Mouse (Mus musculus) limb, embryonic 14.5 days (tissue): ENCODE data around the gene Gpnmb. TPM values are rescaled to one million over a fixed set of nuclear protein-coding genes. Genes with fewer than 3 reads are reported as not detected.

Source experiments
- ATAC-seq: fragments of 200-750 bp; cut with Nextera tagmentation; 2 replicates; pipeline ENCODE4 v1.8.0; 2017; ENCODE audit warnings: low read depth, moderate number of reproducible peaks, moderate TSS enrichment; ENCODE audit not compliant: low FRiP score
- DNase-seq: peaks from one replicate; pipeline ENCODE4 v3.0.0-alpha.2; 2015; ENCODE audit warnings: low spot score
- H3K27ac ChIP-seq: fragments of 300-500 bp; sonication (generic); replicated peaks from 2 replicates; pipeline ENCODE4 v1.5.1; 2014; ENCODE audit warnings: low read depth, mild to moderate bottlenecking, low read length, moderate library complexity, mixed read lengths
- H3K27me3 ChIP-seq: fragments of 300-500 bp; sonication (generic); 2 replicates; pipeline ENCODE4 v1.6.1; 2014; ENCODE audit warnings: low read length, mixed read lengths; ENCODE audit not compliant: control insufficient read depth, insufficient read depth
- H3K36me3 ChIP-seq: fragments of 300-500 bp; sonication (generic); 2 replicates; pipeline ENCODE4 v1.6.1; 2014; ENCODE audit warnings: mild to moderate bottlenecking, low read length, moderate library complexity, mixed read lengths; ENCODE audit not compliant: control insufficient read depth, insufficient read depth
- H3K4me1 ChIP-seq: fragments of 300-500 bp; sonication (generic); 2 replicates; pipeline ENCODE4 v1.6.1; 2014; ENCODE audit warnings: antibody characterized with exemption, low read length, mixed read lengths; ENCODE audit not compliant: control insufficient read depth, insufficient read depth
- H3K4me2 ChIP-seq: fragments of 300-500 bp; sonication (generic); replicated peaks from 2 replicates; pipeline ENCODE4 v1.6.1; 2014; ENCODE audit warnings: low read depth, mild to moderate bottlenecking, low read length, moderate library complexity; ENCODE audit not compliant: severe bottlenecking
- H3K4me3 ChIP-seq: fragments of 300-500 bp; sonication (generic); replicated peaks from 2 replicates; pipeline ENCODE4 v1.5.1; 2014; ENCODE audit warnings: low read length
- H3K9ac ChIP-seq: fragments of 300-500 bp; sonication (generic); 2 replicates; pipeline ENCODE4 v1.6.1; 2014; ENCODE audit warnings: mild to moderate bottlenecking, low read depth, low read length, moderate library complexity; ENCODE audit not compliant: severe bottlenecking
- H3K9me3 ChIP-seq: fragments of 300-500 bp; sonication (generic); 2 replicates; pipeline ENCODE4 v1.6.1; 2016; ENCODE audit warnings: low read length; ENCODE audit not compliant: control insufficient read depth
- POLR2A ChIP-seq: fragments of 200-500 bp; IDR thresholded peaks from 2 replicates; pipeline ENCODE4 v1.8.0; 2012; ENCODE audit warnings: inconsistent platforms, mild to moderate bottlenecking, moderate library complexity, borderline replicate concordance; ENCODE audit not compliant: insufficient read depth, insufficient read length; ENCODE audit errors: extremely low read depth
- WGBS: fragments of 180-500 bp; shearing (Covaris S2); extraction: QIAGEN DNeasy Blood & Tissue Kit; methylation state at CpG from one replicate; pipeline ENCODE4 v1.1.7; 2014; 5-methylcytosine and 5-hydroxymethylcytosine counted together
- polyA plus RNA-seq, 2 experiments: library from polyadenylated mRNA; depleted of rRNA in 1 of 2; stranded (reverse) in 1 of 2; unstranded in 1 of 2; fragments of >200 nt; fragmentation: Nextera tagmentation in 1 of 2; extraction: Ambion mirVana in 1 of 2; gene quantifications; 2 replicates each; pipeline versions ENCODE4 v1.2.1 to v1.2.3; 2012 to 2014

Gpnmb gene
- polyA plus RNA-seq, 2 experiments = 1.3 to 2.7 TPM

DNA sequence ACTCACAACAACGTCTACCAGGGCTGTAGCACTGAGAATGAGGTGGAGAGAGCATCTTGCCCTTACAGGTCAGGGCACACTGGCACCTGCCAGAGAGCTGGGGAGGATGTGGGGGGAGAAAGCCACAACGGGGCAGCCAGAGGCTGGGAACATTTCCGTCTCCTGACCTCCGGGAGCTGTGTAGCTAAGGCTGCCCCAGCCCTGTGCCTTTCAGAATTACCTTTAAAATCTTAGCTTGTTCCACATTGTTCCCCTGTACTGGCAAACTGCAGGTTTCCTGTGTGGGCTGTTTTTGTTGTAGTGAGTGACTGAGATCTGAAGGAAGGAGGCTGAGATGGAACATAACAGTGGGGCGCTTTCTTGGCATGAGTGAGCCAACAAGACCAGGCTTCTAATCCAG lies 15.8 kb downstream of the Gpnmb start:
- no peaks in the 10 kb centered on the region for H3K4me1 ChIP-seq
- no peak overlapping the region for H3K4me2 ChIP-seq
- 69% methylated on average over 5 of the region's 5 CpGs for WGBS
- H3K27me3 ChIP-seq = no peaks in the 10 kb centered on the region
- no peak for DNase-seq
- no peaks in the 10 kb centered on the region for H3K36me3 ChIP-seq
- TF ChIP-seq POLR2A = no peak
- H3K4me3 ChIP-seq = no peak overlapping the region
- no peak for ATAC-seq
- H3K27ac ChIP-seq = no peak overlapping the region
- H3K9ac ChIP-seq = no peak overlapping the region
- no peaks in the 10 kb centered on the region for H3K9me3 ChIP-seq

DNA sequence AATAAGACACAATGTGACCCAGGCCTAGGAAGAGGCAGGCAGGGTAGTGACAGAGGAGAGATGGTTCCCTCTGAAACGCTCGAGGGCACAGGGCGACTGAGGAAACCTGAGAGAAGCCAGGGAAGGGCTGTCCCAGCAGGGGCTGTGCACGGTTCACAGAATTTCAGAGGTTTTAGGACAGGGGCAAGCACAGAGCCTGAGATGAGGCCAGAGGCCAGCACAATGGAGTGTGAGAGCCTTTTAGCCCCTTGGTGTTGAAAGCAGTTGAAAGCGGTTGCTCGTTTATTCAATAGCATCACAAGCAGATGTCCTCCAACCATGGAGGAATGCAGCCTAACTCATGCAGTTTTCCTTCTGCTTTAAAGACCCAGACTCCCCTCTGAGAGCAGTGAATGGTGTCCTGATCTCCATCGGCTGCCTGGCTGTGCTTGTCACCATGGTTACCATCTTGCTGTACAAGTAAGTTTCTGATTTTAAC lies 18.9 kb downstream of the Gpnmb start:
- no peak overlapping the region for H3K9ac ChIP-seq
- peak; percentile 30 for DNase-seq
- peak; percentile 73; the same call in 1 of the 2 replicates for ATAC-seq
- 14% methylated on average over 7 of the region's 7 CpGs for WGBS
- no peak overlapping the region for H3K4me2 ChIP-seq
- no peak overlapping the region for H3K27ac ChIP-seq
- no peaks in the 10 kb centered on the region for H3K36me3 ChIP-seq
- no peaks in the 10 kb centered on the region for H3K27me3 ChIP-seq
- H3K4me1 ChIP-seq = no peaks in the 10 kb centered on the region
- no peak overlapping the region for H3K4me3 ChIP-seq
- TF ChIP-seq POLR2A = no peak
- no peaks in the 10 kb centered on the region for H3K9me3 ChIP-seq

DNA sequence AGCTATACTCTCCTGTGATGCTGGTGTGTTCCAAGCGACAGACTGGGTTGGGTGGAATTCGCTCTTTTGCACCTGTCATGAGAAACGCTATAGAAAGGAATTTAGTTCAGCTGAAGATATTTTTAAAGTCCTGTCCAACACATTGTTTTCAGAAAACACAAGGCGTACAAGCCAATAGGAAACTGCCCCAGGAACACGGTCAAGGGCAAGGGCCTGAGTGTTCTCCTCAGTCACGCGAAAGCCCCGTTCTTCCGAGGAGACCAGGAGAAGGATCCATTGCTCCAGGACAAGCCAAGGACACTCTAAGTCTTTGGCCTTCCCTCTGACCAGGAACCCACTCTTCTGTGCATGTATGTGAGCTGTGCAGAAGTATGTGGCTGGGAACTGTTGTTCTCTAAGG lies 19.7 kb downstream of the Gpnmb start:
- Histone ChIP-seq H3K27me3 (no peaks in the 10 kb centered on the region), H3K9ac (no peak overlapping the region), H3K36me3 (no peaks in the 10 kb centered on the region), H3K9me3 (no peaks in the 10 kb centered on the region), H3K4me1 (no peaks in the 10 kb centered on the region), H3K4me2 (no peak overlapping the region), H3K4me3 (no peak overlapping the region), H3K27ac (no peak overlapping the region)
- DNase-seq = no peak
- no peak for TF ChIP-seq POLR2A
- ATAC-seq = no peak
- 64% methylated on average over 9 of the region's 9 CpGs for WGBS

DNA sequence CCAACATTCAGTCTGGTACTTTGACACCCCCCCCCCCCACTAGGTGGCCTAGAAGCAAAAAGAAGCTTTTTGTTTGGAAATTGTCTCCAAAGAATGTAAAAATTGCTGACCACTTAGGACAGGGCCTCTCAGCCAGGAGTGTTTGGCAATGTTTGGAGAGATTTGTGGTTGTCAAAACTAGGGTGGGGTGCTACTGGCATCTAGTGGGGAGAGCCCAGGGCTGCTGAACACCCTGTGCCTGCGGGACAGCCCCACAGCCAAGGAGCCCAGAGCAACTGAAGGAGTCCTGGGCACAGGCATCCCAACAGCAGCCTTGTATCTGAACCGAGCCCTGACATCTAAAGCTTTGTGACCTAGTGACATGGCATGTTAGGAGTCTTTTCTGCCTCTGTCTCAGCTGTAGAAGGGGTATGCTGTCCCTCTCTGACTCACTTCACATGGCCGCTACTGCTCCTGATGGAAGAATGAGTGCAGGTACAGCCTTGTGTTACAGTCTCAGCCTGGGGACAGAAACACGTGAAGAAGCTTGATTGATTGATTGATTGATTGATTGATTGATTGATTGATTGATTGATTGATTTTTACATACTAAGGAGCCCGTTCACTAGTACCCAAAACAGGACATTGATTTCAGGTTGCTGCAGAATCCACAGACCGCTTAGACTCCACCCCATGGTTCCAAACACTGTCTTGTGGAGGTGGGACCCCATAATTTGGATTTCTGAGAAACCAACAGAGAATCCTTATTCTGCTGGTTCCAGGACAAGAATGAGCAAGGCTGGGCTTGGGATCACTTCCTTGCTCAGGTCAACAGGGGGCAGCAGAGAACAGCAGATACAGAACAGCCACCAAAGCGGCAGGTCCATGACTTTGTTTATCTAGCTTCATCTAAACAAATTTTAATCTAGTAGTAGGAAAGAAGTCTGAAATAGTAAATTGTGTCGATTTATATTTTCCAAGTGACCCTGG lies 21.0 kb downstream of the Gpnmb start:
- Histone ChIP-seq H3K9me3 (no peaks in the 10 kb centered on the region), H3K27me3 (no peaks in the 10 kb centered on the region), H3K4me1 (no peaks in the 10 kb centered on the region), H3K9ac (no peak overlapping the region), H3K36me3 (no peaks in the 10 kb centered on the region), H3K27ac (no peak overlapping the region), H3K4me2 (no peak overlapping the region), H3K4me3 (no peak overlapping the region)
- ATAC-seq = no peak
- no peak for TF ChIP-seq POLR2A
- WGBS = 37% methylated on average over 8 of the region's 8 CpGs
- peak; percentile 74 for DNase-seq

DNA sequence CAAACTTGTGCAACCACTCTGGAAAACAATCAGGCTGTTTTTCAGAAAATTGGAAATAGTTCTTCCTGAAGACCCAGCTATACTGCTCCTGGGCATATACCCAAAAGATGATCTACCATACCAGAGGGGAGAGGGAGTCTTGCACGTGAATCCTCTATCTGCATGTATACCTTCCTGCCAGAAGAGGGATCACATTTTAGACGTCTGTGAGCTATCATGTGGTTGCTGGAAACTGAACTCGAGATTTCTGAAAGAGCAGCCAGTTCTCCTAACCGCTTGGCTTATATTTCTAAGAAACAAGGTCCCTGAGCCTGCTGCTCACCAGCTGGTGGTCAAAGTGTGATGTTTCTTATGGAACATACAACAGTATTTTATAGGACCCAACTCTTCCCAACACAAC lies 32.0 kb downstream of the Gpnmb start:
- H3K4me2 ChIP-seq = no peak overlapping the region
- H3K4me3 ChIP-seq = no peak overlapping the region
- 0 out of 2 replicates have a peak, but pooled peaks cover 3% of the 10 kb centered on the region for H3K4me1 ChIP-seq
- H3K9ac ChIP-seq = no peak overlapping the region
- no peak for DNase-seq
- no peaks in the 10 kb centered on the region for H3K9me3 ChIP-seq
- 51% methylated on average over 3 of the region's 4 CpGs for WGBS
- ATAC-seq = no peak
- no peaks in the 10 kb centered on the region for H3K27me3 ChIP-seq
- H3K36me3 ChIP-seq = no peaks in the 10 kb centered on the region
- H3K27ac ChIP-seq = no peak overlapping the region
- no peak for TF ChIP-seq POLR2A
